Mouse (Mus musculus) intestine, embryonic 16.5 days (tissue): ENCODE results near the gene Nubpl. TPM values are rescaled to one million over a fixed set of nuclear protein-coding genes. Genes with fewer than 3 reads are reported as not detected.
"Not testable (repeated sequence)": the region's sequence is repeated elsewhere in the genome, so short reads cannot be mapped to it uniquely, and the experiment has no call there.

Experiments used
- ATAC-seq: fragments of 200-750 bp; cut with Nextera tagmentation; 2 replicates; pipeline ENCODE4 v1.8.0; 2017; ENCODE audit warnings: moderate TSS enrichment, moderate library complexity
- H3K27ac ChIP-seq: fragments of 300-500 bp; sonication (generic); 2 replicates; pipeline ENCODE4 v1.5.1; 2014; ENCODE audit warnings: mild to moderate bottlenecking, low read length
- H3K27me3 ChIP-seq: fragments of 300-500 bp; sonication (generic); replicated peaks from 2 replicates; pipeline ENCODE4 v1.6.1; 2014; ENCODE audit warnings: low read length, control low read depth, mixed read lengths; ENCODE audit not compliant: control insufficient read depth, insufficient read depth
- H3K36me3 ChIP-seq: fragments of 300-500 bp; sonication (generic); 2 replicates; pipeline ENCODE4 v1.6.1; 2014; ENCODE audit warnings: low read length, control low read depth; ENCODE audit not compliant: control insufficient read depth, insufficient read depth
- H3K4me1 ChIP-seq: fragments of 300-500 bp; sonication (generic); 2 replicates; pipeline ENCODE4 v1.6.1; 2014; ENCODE audit warnings: low read length, control low read depth, mixed read lengths; ENCODE audit not compliant: control insufficient read depth, insufficient read depth
- H3K4me2 ChIP-seq: fragments of 300-500 bp; sonication (generic); 2 replicates; pipeline ENCODE4 v1.6.1; 2014; ENCODE audit warnings: low read depth, low read length, control low read depth
- H3K4me3 ChIP-seq: fragments of 300-500 bp; sonication (generic); 2 replicates; pipeline ENCODE4 v1.5.1; 2014; ENCODE audit warnings: mild to moderate bottlenecking, low read length
- H3K9ac ChIP-seq: fragments of 300-500 bp; sonication (generic); 2 replicates; pipeline ENCODE4 v1.6.1; 2014; ENCODE audit warnings: low read depth, low read length
- H3K9me3 ChIP-seq: fragments of 300-500 bp; sonication (generic); 2 replicates; pipeline ENCODE4 v1.6.1; 2016; ENCODE audit warnings: low read length, control low read depth; ENCODE audit not compliant: control insufficient read depth
- WGBS: fragments of 180-500 bp; shearing (Covaris S2); extraction: QIAGEN DNeasy Blood & Tissue Kit; methylation state at CpG from one replicate; pipeline ENCODE4 v1.1.7; 2014; 5-methylcytosine and 5-hydroxymethylcytosine counted together
- polyA plus RNA-seq: library from polyadenylated mRNA; unstranded; fragments of >200 nt; fragmentation: Nextera tagmentation; extraction: Ambion mirVana; gene quantifications from 2 replicates; pipeline ENCODE4 v1.2.1, GENCODE M21; 2015

The Nubpl gene
- polyA plus RNA-seq, 1 experiment from 2014 or later = 10.9 TPM

DNA sequence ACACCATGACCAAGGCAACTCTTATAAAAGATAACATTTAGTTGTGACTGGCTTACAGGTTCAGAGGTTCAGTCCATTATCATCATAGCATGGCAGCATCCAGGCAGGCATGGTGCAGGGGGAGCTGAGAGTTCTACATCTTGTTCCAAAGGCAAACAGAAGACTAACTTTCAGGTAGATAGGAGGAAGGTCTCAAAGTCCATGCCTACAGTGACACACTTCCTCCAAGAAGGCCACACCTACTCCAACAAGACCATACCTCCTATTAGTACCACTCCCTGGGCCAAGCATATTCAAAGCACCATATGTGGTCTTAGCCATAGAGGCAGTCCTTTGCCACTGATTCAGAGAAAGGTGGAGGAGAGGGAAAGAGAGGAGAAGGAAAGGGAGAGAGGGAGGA is 113.6 kb downstream of the Nubpl start:
- Histone ChIP-seq H3K36me3 (no peaks in the 10 kb centered on the region), H3K4me2 (no peak overlapping the region), H3K27ac (no peak overlapping the region), H3K9me3 (no peaks in the 10 kb centered on the region), H3K4me3 (no peak overlapping the region), H3K4me1 (no peaks in the 10 kb centered on the region), H3K27me3 (no peaks in the 10 kb centered on the region), H3K9ac (no peak overlapping the region)
- no peak for ATAC-seq

DNA sequence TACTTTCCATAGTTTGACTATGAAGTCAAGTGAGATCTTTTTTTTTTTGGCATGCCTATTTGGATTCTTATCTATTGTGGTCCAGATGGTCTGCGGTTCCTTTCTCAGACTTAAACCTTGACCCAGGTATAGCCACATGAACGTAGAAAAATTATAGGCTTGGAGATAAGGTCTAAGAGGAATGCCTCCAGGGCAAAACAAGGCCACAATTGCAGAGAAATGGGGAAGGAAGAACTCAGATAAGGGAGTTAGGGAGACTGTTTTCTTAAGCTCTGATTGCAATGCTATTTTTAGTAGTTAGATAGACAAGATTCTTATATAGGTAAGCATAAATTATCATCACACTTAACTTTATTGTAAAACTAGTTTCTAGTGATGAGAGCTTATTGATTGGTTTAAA is 117.3 kb downstream of the Nubpl start:
- Histone ChIP-seq H3K9me3 (no peaks in the 10 kb centered on the region), H3K36me3 (no peaks in the 10 kb centered on the region)
- WGBS = 56% methylated on average over 2 of the region's 2 CpGs

DNA sequence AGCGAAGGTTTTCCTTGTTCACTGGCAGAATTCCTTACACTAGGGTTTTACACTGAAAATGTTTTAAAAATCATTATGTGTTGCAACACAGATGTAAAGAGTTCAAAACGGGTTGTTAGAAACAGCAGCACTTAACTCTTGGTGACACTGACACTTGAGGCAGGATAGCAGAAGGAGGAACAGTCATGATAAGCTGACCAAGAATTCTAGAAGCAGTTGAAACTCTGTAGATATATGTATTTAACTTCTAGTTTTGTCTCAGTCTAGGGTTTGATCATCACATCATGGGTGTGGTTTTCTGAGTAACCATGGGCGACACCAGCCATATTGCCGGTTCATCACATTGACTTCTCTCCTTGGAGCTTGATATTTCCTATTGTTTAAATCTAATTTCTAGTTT is 127.4 kb downstream of the Nubpl start:
- no peak overlapping the region for H3K4me2 ChIP-seq
- H3K27ac ChIP-seq = no peak overlapping the region
- no peaks in the 10 kb centered on the region for H3K9me3 ChIP-seq
- ATAC-seq = no peak
- no peak overlapping the region for H3K9ac ChIP-seq
- no peaks in the 10 kb centered on the region for H3K4me1 ChIP-seq
- H3K36me3 ChIP-seq = no peaks in the 10 kb centered on the region
- no peak overlapping the region for H3K4me3 ChIP-seq
- WGBS = 89% methylated on average over 4 of the region's 4 CpGs
- no peaks in the 10 kb centered on the region for H3K27me3 ChIP-seq

More for the DNA sequence above, 117.3 kb downstream of the Nubpl start:
- Histone ChIP-seq H3K27ac (no peak overlapping the region), H3K9ac (no peak overlapping the region), H3K4me2 (no peak overlapping the region), H3K4me3 (no peak overlapping the region), H3K4me1 (no peaks in the 10 kb centered on the region), H3K27me3 (no peaks in the 10 kb centered on the region)
- no peak for ATAC-seq

DNA sequence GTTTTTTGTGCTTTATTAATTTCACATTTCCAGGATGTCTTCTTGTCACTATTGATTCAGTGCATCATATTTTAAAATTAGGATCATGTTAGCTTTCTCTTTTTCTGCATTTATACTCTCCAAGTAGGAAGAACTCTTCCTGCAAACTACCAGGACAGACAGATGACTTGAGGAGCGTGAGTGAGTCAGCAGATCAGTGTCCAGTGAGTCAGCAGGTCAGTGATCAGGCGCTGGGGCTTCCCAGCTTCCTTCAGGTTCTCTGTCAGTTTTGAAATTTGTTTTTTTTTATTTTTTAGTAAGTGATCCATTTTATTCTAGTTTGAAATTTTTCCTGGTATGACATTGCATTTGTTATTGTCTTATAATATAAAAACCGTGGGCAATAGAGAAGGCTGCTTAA is 131.2 kb downstream of the Nubpl start:
- H3K27ac ChIP-seq = no peak overlapping the region
- no peaks in the 10 kb centered on the region for H3K4me1 ChIP-seq
- no peaks in the 10 kb centered on the region for H3K9me3 ChIP-seq
- H3K27me3 ChIP-seq = no peaks in the 10 kb centered on the region
- no peak overlapping the region for H3K4me3 ChIP-seq
- WGBS = 91% methylated on average over 3 of the region's 3 CpGs
- ATAC-seq = no peak
- H3K9ac ChIP-seq = no peak overlapping the region
- H3K36me3 ChIP-seq = no peaks in the 10 kb centered on the region
- H3K4me2 ChIP-seq = no peak overlapping the region

DNA sequence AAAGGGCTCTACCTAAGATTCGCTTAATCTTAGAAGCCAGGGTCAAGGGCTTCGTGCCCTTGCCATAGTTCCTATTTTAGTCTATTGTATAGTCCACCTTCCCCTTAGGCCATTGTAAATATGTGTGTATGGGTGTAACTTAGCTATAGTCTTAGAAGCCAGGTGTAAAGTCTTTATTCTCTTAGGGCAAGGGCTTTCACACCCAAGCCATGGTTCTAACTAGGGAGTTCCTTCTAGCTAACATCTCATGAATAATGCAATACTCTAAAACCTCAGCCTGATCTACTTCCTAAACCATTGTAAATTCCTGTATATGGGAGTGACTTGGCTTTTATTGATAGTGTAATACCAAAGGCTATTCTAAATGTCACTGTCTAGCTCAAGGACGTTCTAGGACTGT is 134.4 kb downstream of the Nubpl start:
- H3K4me3 ChIP-seq, H3K27me3 ChIP-seq, H3K4me1 ChIP-seq, H3K27ac ChIP-seq, H3K4me2 ChIP-seq, H3K9ac ChIP-seq, H3K9me3 ChIP-seq, ATAC-seq, H3K36me3 ChIP-seq: not testable (repeated sequence)
- 88% methylated on average over 1 of the region's 3 CpGs for WGBS

DNA sequence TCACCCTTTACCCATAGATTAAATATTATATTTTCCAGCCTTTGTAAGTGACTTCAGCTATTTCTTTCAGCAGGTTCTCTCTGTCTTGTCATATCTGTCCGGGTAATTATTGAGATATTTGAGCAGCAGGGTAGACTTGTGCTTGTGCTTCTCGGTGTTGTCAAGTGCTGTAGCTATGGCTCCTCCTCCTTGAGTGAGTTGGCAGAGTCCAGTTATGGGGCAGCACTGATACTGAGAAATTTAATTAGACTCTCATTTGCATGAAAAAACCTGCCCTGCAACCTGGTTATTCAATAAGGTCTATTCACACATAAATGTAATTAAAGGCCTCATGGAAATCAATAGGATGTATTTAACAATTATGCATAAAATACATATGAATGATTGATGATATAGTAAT is 145.2 kb downstream of the Nubpl start:
- no peak overlapping the region for H3K27ac ChIP-seq
- H3K9me3 ChIP-seq = no peaks in the 10 kb centered on the region
- no peaks in the 10 kb centered on the region for H3K4me1 ChIP-seq
- 85% methylated on average over 2 of the region's 2 CpGs for WGBS
- H3K27me3 ChIP-seq = no peaks in the 10 kb centered on the region
- H3K4me2 ChIP-seq = no peak overlapping the region
- no peak overlapping the region for H3K4me3 ChIP-seq
- no peaks in the 10 kb centered on the region for H3K36me3 ChIP-seq
- no peak overlapping the region for H3K9ac ChIP-seq
- no peak for ATAC-seq

DNA sequence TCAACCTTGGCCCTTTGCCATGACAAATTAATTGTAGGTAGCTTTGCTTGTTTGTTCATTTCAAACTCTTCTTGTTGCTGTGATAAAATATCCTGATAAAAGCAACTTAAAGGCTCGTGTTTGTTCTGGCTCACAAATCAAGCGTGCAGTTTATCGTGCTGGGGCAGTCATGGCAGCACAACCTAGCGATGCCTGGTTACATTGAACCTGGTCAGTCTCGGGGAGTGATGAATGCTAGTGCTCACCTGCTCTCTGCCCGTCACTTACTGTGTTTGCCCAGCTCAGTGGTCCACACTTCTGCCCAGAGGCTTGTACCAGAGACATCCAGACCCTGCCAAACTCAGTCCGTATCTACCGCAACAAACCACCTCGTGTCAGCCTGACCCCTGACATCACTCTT is 149.9 kb downstream of the Nubpl start:
- H3K36me3 ChIP-seq = no peaks in the 10 kb centered on the region
- H3K4me2 ChIP-seq = no peak overlapping the region
- no peak overlapping the region for H3K9ac ChIP-seq
- H3K27me3 ChIP-seq = no peaks in the 10 kb centered on the region
- H3K27ac ChIP-seq = no peak overlapping the region
- ATAC-seq = no peak
- no peaks in the 10 kb centered on the region for H3K9me3 ChIP-seq
- H3K4me1 ChIP-seq = no peaks in the 10 kb centered on the region
- H3K4me3 ChIP-seq = no peak overlapping the region
- 82% methylated on average over 9 of the region's 9 CpGs for WGBS

DNA sequence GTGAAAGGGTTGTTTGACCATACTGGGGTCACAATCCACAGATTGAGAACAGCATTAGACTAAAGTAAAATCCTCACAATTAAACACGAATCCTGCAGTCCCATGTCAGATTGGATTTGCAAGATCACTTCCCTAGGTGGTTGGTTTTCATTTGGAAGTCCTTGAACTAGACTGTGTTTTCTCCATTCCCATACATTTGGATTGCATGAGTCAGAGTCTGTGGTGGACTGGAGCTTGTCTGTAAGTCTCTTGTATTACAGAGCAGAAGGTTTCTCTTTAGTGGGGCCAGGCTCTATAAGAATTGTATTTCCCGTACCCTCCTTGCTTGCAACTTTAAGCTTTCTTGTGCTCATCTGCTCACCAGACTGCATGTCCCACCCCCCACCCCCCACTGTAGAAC is 151.0 kb downstream of the Nubpl start:
- ATAC-seq = no peak
- Histone ChIP-seq H3K9me3 (no peaks in the 10 kb centered on the region), H3K4me1 (no peaks in the 10 kb centered on the region), H3K4me2 (no peak overlapping the region), H3K4me3 (no peak overlapping the region), H3K9ac (no peak overlapping the region), H3K27me3 (no peaks in the 10 kb centered on the region), H3K36me3 (no peaks in the 10 kb centered on the region), H3K27ac (no peak overlapping the region)
- 80% methylated on average over 2 of the region's 2 CpGs for WGBS

DNA sequence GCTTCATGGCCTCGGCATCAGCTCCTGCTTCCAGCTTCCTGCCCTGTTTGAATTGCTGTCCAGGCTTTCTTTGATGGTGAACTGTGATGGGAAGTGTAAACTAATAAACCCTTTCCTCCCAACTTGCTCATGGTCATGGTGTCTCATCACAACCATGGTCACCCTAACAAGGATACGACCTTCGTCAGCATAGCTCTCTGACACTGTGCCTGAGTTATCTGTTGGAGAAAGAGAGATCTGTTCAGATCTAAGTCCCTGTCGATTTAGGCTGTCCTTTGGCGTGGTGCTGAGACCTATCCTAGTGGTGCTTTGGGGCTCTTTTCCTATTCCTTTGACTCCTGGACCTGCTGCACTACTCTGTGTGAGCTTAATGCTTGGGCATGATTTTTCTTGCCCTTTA is 156.6 kb downstream of the Nubpl start:
- WGBS = 79% methylated on average over 5 of the region's 5 CpGs
- Histone ChIP-seq H3K27me3 (no peaks in the 10 kb centered on the region), H3K36me3 (no peaks in the 10 kb centered on the region), H3K9ac (no peak overlapping the region), H3K4me1 (no peaks in the 10 kb centered on the region), H3K4me3 (no peak overlapping the region), H3K4me2 (no peak overlapping the region), H3K9me3 (no peaks in the 10 kb centered on the region), H3K27ac (no peak overlapping the region)
- no peak for ATAC-seq

DNA sequence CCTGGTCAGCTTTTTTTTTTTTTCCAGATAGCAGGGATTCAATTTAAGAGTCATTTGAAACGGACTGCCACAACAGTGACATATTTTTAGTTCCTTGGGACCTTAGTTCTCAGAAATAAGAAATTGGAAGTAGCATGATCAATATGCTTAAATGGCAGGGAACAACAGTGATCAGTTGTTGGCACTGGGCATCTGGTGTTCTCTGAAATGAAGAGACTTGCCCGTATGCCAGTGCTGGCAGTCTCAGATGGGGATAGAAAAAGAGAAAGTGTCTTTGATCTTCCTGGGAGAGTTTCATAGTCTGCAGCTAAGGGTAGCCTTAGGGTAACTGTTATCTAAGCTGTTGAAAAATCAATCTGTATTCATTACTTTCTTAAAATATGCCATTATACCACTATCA is 170.6 kb downstream of the Nubpl start:
- Histone ChIP-seq H3K4me2 (no peak overlapping the region), H3K36me3 (no peaks in the 10 kb centered on the region), H3K4me3 (no peak overlapping the region), H3K27me3 (no peaks in the 10 kb centered on the region), H3K9ac (no peak overlapping the region), H3K9me3 (no peaks in the 10 kb centered on the region), H3K4me1 (no peaks in the 10 kb centered on the region), H3K27ac (no peak overlapping the region)
- 86% methylated on average over 2 of the region's 2 CpGs for WGBS
- ATAC-seq = no peak
